Mouse (Mus musculus) cerebellum, adult 8-10 months (tissue): ENCODE measurements around the gene Kcnj5.

Experiments used
- DNase-seq: peaks from one replicate; pipeline ENCODE4 v3.0.0; 2022

Gene Kcnj5

GRCm38 (mm10) chr9:32344051-32344450, at the start of gene Kcnj5:
Kcnj5 (minus strand) TSS chr9:32344350.
- DNase-seq, result no peak

GRCm38 (mm10) chr9:32392716-32393115, 48.6 kb upstream of the Kcnj5 start:
- no peak for DNase-seq

GRCm38 (mm10) chr9:32391701-32392100, 47.6 kb upstream of the Kcnj5 start:
- no peak for DNase-seq

- no peak for DNase-seq
Measured at GRCm38 (mm10) chr9:32391092-32391491, 46.9 kb upstream of the Kcnj5 start.

- DNase-seq, result no peak
Measured at GRCm38 (mm10) chr9:32388120-32388519, 44.0 kb upstream of the Kcnj5 start.

- no peak for DNase-seq
Measured at GRCm38 (mm10) chr9:32384906-32385305, 40.8 kb upstream of the Kcnj5 start.

- DNase-seq, result no peak
Measured at GRCm38 (mm10) chr9:32376863-32377590, 32.9 kb upstream of the Kcnj5 start.

- DNase-seq, result no peak
Measured at GRCm38 (mm10) chr9:32376031-32376430, 31.9 kb upstream of the Kcnj5 start.

- no peak for DNase-seq
Measured at GRCm38 (mm10) chr9:32373656-32374055, 29.5 kb upstream of the Kcnj5 start.

- DNase-seq, result no peak
Measured at GRCm38 (mm10) chr9:32372202-32372601, 28.1 kb upstream of the Kcnj5 start, which contains the start of gene Kcnj1. Kcnj1 (plus strand) TSS chr9:32372493.

GRCm38 (mm10) chr9:32369388-32369787, 25.2 kb upstream of the Kcnj5 start:
- no peak for DNase-seq

GRCm38 (mm10) chr9:32368812-32369211, 24.7 kb upstream of the Kcnj5 start:
- no peak for DNase-seq

GRCm38 (mm10) chr9:32360770-32361169, 16.6 kb upstream of the Kcnj5 start:
- DNase-seq, result no peak

GRCm38 (mm10) chr9:32350332-32350731, 6.2 kb upstream of the Kcnj5 start:
- DNase-seq, result peak; percentile 73

- no peak for DNase-seq
Measured at GRCm38 (mm10) chr9:32349344-32349743, 5.2 kb upstream of the Kcnj5 start.

- DNase-seq, result no peak
Measured at GRCm38 (mm10) chr9:32348096-32348495, 3.9 kb upstream of the Kcnj5 start.

- no peak for DNase-seq
Measured at GRCm38 (mm10) chr9:32344489-32344888, 339 bp upstream of the Kcnj5 start.

GRCm38 (mm10) chr9:32342929-32343328, 1.2 kb downstream of the Kcnj5 start:
- no peak for DNase-seq

- no peak for DNase-seq
Measured at GRCm38 (mm10) chr9:32340831-32341230, 3.3 kb downstream of the Kcnj5 start.

- no peak for DNase-seq
Measured at GRCm38 (mm10) chr9:32335389-32336150, 8.6 kb downstream of the Kcnj5 start.

- DNase-seq, result no peak
Measured at GRCm38 (mm10) chr9:32331162-32331561, 13.0 kb downstream of the Kcnj5 start.

GRCm38 (mm10) chr9:32328777-32329176, 15.4 kb downstream of the Kcnj5 start:
- no peak for DNase-seq

GRCm38 (mm10) chr9:32323610-32324009, 20.5 kb downstream of the Kcnj5 start:
- no peak for DNase-seq

- DNase-seq, result no peak
Measured at GRCm38 (mm10) chr9:32320167-32320566, 24.0 kb downstream of the Kcnj5 start.
